Mouse (Mus musculus) lung, adult 18-20 months (tissue): ENCODE results near the gene Fn3krp.

Source experiments
- DNase-seq, 2 experiments: peaks; one replicate each; pipeline ENCODE4 v3.0.0; 2022; ENCODE audit warnings: mixed read lengths in 2 of 2

The Fn3krp gene

GRCm38 (mm10) chr11:121420830-121421552 lies at the start of gene Fn3krp:
TSS of gene Fn3krp (plus strand) at chr11:121421401.
- DNase-seq: peak; percentile 100

GRCm38 (mm10) chr11:121373305-121373704 lies 47.9 kb upstream of the Fn3krp start:
- no peak for DNase-seq

GRCm38 (mm10) chr11:121378644-121379043 lies 42.6 kb upstream of the Fn3krp start:
- no peak for DNase-seq

GRCm38 (mm10) chr11:121380294-121380693 lies 40.9 kb upstream of the Fn3krp start:
- no peak for DNase-seq

DNA sequence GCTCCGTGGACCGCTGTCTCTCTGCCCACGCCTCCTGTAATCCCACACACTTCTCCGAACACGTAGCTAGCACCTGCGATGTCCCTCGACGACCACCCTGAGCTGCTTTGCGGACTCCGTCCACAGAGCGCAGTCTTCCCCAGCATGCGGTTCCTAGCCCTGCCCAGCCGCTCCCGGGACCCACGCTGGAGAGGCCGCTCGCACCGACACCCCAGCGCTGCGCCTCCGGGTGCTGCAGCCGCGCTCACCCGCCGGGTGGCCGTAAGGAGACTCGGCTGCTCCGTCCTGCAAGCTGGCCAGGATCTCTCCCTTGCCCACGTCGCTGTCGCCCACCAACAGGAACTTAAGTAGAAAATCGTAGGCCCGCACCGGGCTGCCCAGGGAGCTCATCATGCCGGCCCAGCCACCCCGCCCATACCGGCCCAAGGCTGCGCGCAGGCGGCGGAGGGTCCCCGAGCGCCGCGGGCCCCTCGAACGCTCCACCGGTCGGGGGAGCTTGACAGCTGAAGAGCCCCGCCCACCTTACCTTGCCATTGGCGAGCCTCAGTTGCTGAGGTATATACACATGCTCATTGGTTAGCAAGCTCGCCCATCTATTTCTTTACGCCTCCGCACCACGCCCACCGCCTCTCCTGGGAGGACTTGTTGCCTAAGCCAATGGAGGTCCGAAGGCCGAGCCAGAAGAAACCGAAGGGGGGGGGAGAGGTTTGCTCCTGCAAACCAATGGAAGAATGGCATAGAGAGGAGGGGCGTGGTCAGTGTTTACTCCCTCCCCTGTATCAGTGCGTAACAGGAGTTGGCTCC lies 33.2 kb upstream of the Fn3krp start, which contains the start of gene Rab40b:
TSS of gene Rab40b (minus strand) at position 502 of the 804 bp plus-strand sequence.
- DNase-seq: peak; percentile 95 to 97

DNA sequence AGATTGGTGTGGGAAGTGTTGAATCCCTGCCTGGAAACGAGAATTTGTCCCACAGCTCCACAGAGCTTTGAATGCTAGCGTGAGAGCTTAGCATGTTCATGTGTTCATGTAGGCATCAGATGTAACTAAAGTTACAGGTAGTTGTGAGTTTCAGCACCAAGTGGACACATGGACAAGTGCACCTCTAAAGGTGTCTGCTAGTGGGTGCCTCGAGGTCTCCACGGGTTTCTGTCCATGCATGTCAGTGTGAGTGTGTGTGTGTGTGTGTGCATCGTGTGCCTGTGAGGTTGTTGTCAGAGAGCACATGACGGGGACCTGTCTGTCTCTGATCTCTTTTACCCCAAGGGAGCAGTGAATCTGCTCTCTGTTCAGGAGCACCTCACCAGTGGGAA lies 32.7 kb upstream of the Fn3krp start:
- no peak for DNase-seq

DNA sequence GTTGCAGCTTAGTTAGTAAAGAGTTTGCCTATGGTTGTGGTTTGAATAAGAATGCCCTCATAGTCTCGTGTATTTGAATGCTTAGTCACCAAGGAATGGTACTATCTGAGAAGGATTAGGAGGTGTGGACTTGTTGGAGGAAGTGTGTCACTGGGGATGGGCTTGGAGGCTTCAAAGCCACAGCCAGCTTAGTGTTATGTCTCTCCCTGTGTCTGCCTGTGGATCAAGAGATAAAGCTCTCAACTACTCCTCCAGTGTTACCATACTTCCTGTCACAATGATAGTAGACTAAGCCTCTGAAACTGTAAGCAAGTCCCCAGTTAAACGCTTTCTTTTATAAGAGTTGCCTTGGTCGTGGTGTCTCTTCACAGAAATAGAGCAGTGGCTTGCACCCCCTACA lies 30.4 kb upstream of the Fn3krp start:
- DNase-seq: no peak

GRCm38 (mm10) chr11:121392405-121392804 lies 28.8 kb upstream of the Fn3krp start:
- DNase-seq: no peak

- no peak for DNase-seq
Observed at GRCm38 (mm10) chr11:121407366-121408155, 13.6 kb upstream of the Fn3krp start.

- DNase-seq: no peak
Observed at GRCm38 (mm10) chr11:121414762-121415161, 6.4 kb upstream of the Fn3krp start.

- DNase-seq: peak; percentile 17 to 48
Observed at GRCm38 (mm10) chr11:121415351-121415750, 5.8 kb upstream of the Fn3krp start.

GRCm38 (mm10) chr11:121417971-121418370 lies 3.2 kb upstream of the Fn3krp start:
- no peak for DNase-seq

DNA sequence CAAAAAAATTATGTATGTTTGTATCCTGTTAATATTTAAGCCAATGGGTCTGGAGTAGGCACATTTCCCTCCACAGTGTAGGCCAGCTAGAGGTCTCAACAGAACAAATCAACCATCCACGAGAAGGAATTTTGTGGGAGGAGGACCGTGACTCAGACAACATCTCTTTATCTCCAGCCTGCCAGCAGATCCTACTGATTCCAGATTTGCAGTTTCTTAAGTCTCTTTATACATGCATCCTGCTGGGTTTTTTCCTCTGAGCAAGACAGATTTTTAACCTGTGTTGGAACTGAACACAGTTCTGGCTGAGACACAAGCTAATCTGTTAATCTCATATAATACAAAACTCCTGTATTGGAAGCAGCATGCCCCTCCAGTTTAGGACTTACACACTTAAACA lies 2.3 kb upstream of the Fn3krp start:
- DNase-seq: no peak

DNA sequence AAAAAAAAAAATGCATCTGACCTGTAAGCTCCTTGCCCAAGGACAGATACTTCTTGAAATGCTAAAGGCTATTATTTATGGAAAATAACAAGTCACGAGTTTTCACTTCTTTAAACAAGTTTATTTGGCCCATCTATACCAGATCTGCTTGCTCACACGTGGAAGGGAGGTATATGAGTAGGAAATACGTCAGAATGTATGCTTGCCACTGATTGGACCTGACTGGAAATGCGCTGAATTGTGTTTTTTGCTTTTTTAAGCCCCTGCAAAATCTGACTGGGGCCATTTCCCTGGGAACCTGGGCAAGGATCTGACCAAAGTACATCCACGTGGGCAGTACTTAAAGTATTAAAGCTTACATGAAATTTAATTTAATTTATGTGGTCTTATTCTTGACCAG lies 822 bp upstream of the Fn3krp start:
- DNase-seq: no peak

DNA sequence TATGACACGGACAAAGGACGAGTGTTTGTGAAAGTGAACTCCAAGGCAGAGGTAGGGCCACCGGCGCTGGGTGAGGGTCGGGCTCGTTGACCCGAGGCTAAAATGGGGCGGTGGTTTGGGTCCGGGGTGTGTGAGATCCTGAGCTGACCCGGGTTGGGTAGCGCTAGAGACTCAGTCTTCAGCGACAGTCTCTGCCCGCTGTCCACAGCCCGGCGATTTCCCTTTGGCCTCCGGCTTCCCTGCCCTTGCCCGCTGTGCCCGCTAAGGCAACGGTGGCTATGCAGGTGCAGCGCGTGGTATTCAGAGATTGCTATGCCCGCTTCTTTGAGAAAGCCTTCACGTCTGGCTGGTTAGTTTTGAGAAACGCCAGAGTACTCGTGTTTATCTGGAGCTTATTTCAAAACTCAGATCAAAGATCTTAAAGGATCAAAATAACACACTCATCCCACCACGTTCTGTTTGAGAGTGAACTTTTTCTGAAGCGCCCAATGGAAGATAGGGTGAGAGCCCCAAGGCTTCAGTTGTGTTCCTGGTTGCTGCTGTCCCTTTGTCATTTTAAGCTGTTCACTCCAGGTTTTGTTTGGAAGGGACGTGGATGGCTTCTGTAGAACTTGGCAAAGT lies 462 bp downstream of the Fn3krp start:
- peak in 1 of 2 experiments; percentile 26 for DNase-seq

- DNase-seq: no peak
Observed at GRCm38 (mm10) chr11:121433397-121433796, 12.2 kb downstream of the Fn3krp start.

- peak; percentile 93 to 95 for DNase-seq
Observed at GRCm38 (mm10) chr11:121434156-121435155, 13.3 kb downstream of the Fn3krp start, which contains the start of gene Fn3k. TSS of gene Fn3k (plus strand) at chr11:121434913.

DNA sequence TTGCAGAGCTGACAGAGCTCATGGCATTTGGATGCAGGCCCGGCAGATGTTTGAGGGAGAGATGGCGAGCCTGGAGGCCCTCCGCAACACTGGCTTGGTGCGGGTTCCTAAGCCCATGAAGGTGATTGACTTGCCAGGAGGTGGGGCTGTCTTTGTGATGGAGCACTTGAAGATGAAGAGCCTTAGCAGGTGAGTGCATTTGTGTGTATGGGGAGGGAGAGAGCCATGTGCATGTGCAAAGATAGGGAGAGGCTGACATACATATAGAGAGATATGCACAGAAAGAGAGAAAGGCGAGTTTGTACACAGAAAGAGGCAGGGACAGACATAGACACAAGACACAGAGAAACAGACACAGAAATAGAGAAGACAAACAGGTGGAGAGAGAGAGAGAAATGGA lies 16.0 kb downstream of the Fn3krp start:
- no peak for DNase-seq

DNA sequence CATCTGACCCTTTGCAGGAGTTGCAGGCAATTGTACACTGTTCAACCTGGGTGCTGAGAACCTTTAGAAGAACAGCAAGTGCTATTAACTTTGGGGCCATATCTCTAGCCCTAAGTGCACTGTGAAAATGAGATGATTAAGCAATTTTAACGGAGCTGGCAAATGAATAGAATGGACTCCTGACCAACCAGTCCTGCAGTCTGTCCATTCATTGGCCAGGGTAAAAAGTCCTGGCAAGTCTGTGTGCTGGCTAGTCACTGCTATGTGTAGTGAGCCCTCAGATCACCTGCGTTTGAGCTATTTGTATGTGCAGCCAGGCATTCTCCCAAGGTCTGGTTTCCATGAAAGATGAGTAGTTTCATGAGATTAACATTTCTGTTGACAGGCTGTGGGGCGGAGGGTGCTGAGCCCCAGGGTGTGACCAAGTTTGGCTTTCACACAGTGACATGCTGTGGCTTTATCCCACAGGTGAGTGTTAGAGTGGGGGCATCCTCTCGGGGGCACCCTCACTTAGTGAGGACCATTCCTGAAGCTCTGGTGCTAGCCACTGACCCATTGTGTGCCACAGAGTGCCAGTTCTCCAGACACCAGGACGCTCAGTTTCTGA lies 18.6 kb downstream of the Fn3krp start:
- no peak for DNase-seq

DNA sequence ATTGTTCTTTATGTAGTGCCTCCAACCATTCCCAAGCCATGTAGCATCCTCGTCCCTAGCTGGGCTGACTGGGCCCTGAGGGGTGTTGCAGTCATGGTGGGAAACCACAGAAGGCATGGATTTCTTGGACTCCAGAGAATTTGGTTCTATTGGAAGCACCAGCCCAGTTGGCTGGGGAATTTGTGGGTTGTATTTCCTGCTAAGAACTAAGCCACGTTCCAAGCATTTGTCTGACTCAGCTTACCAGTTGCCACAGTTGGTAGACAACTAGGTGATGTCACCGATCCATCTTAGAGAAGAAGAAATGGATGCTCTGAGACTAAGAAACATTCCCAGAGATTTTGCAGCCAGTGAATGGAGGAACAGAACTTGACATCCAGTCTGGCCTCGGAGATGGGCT lies 20.5 kb downstream of the Fn3krp start:
- no peak for DNase-seq

DNA sequence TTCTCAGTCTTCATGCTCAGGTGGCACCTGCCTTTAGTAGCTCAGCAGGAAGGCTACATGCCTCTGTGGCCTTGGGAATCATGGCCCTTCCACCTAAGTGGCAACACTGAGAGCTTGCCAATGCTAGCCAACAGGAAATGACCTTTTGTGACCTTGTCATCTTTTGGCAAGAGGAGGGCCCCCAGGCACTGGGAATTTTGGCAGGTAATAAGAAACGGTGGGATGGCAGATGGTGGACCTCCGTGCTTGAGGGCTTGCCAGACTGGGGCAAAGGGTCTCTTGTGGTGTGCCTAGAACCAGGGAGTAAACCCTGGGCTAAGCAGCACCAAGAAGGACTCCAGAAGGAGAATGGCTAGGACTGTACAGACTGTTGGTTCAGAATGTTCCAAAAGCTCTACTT lies 20.9 kb downstream of the Fn3krp start:
- DNase-seq: no peak
